Mouse (Mus musculus) heart, postnatal 36 days (tissue): ENCODE data around the gene Recql5. TPM values are rescaled to one million over a fixed set of nuclear protein-coding genes. Genes with fewer than 3 reads are reported as not detected.

Source experiments
- DNase-seq, 2 experiments: peaks; one replicate each; pipeline ENCODE4 v3.0.0; 2021 to 2022
- intact Hi-C: fragments of 180-260 bp; cut with DNase I; formaldehyde crosslinking; loops from one replicate; pipeline ENCODE4 v1.15.1; 2025
- total RNA-seq, 2 experiments: library from RNA; stranded (reverse); gene quantifications; 2 replicates each; pipeline ENCODE4 v1.2.3; 2021

Gene Recql5
- total RNA-seq, 2 experiments from 2014 or later = 6.7 to 8.9 TPM

- no peak for DNase-seq
- intact Hi-C loops = no loop called here
Observed at GRCm38 (mm10) chr11:115902177-115902576, 31.1 kb downstream of the Recql5 start.

GRCm38 (mm10) chr11:115901338-115902161 lies 31.7 kb downstream of the Recql5 start:
- intact Hi-C loops = no loop called here
- peak in 1 of 2 experiments; percentile 37 for DNase-seq

GRCm38 (mm10) chr11:115900561-115901337 lies 32.5 kb downstream of the Recql5 start:
- intact Hi-C loops = no loop called here
- peak in 1 of 2 experiments; percentile 24 for DNase-seq

- intact Hi-C loops = no loop called here
- peak; percentile 52 to 60 for DNase-seq
Observed at GRCm38 (mm10) chr11:115899486-115900266, 33.6 kb downstream of the Recql5 start, which contains the start of gene Smim5. Smim5 (plus strand) TSS chr11:115899966.

GRCm38 (mm10) chr11:115898886-115899285 lies 34.4 kb downstream of the Recql5 start:
- DNase-seq = peak; percentile 22 to 41
- intact Hi-C loops = no loop called here

- intact Hi-C loops = no loop called here
- DNase-seq = no peak
Observed at GRCm38 (mm10) chr11:115898446-115898845, 34.8 kb downstream of the Recql5 start.

- intact Hi-C loops = loop anchor here (2.0 kb wide), 1 partner anchor 24 kb away; no protein-coding TSS in a partner anchor
- DNase-seq = peak; percentile 13 to 26
Observed at GRCm38 (mm10) chr11:115894755-115895520, 38.3 kb downstream of the Recql5 start.

- DNase-seq = no peak
- intact Hi-C loops = no loop called here
Observed at GRCm38 (mm10) chr11:115893071-115893470, 40.2 kb downstream of the Recql5 start.

- DNase-seq = no peak
- intact Hi-C loops = no loop called here
Observed at GRCm38 (mm10) chr11:115892213-115892612, 41.1 kb downstream of the Recql5 start.

GRCm38 (mm10) chr11:115889159-115889558 lies 44.1 kb downstream of the Recql5 start:
- DNase-seq = no peak
- intact Hi-C loops = no loop called here

GRCm38 (mm10) chr11:115888020-115888419 lies 45.3 kb downstream of the Recql5 start:
- intact Hi-C loops = no loop called here
- no peak for DNase-seq

GRCm38 (mm10) chr11:115886446-115886845 lies 46.8 kb downstream of the Recql5 start:
- intact Hi-C loops = no loop called here
- DNase-seq = no peak

- DNase-seq = no peak
- intact Hi-C loops = no loop called here
Observed at GRCm38 (mm10) chr11:115885281-115885680, 48.0 kb downstream of the Recql5 start.

- intact Hi-C loops = no loop called here
- DNase-seq = no peak
Observed at GRCm38 (mm10) chr11:115884361-115884760, 48.9 kb downstream of the Recql5 start.

- intact Hi-C loops = no loop called here
Observed at GRCm38 (mm10) chr11:115883251-115883650, 50.0 kb downstream of the Recql5 start.

GRCm38 (mm10) chr11:115881002-115881401 lies 52.3 kb downstream of the Recql5 start:
- intact Hi-C loops = no loop called here
- DNase-seq = peak in 1 of 2 experiments; percentile 21

More at GRCm38 (mm10) chr11:115883251-115883650, 50.0 kb downstream of the Recql5 start:
- DNase-seq = no peak

- intact Hi-C loops = no loop called here
Observed at GRCm38 (mm10) chr11:115878071-115878470, 55.2 kb downstream of the Recql5 start.

GRCm38 (mm10) chr11:115877174-115877755 lies 56.0 kb downstream of the Recql5 start:
- DNase-seq = no peak
- intact Hi-C loops = no loop called here

More at GRCm38 (mm10) chr11:115878071-115878470, 55.2 kb downstream of the Recql5 start:
- no peak for DNase-seq

GRCm38 (mm10) chr11:115876438-115876837 lies 56.8 kb downstream of the Recql5 start:
- intact Hi-C loops = no loop called here
- no peak for DNase-seq
